Mouse (Mus musculus): ENCODE results near the gene Gm10772.
"Not testable (repeated sequence)": the region's sequence is repeated elsewhere in the genome, so short reads cannot be mapped to it uniquely, and the experiment has no call there.

Gene Gm10772

GRCm38 (mm10) chr13:66227473-66227872 is at the start of gene Gm10772:
Gm10772 (minus strand) TSS chr13:66227573.
- not testable (repeated sequence) for DNase-seq

GRCm38 (mm10) chr13:66263914-66264313 is 36.5 kb upstream of the Gm10772 start:
- DNase-seq: not testable (repeated sequence)

- DNase-seq: not testable (repeated sequence)
Observed at GRCm38 (mm10) chr13:66263141-66263540, 35.8 kb upstream of the Gm10772 start.

- DNase-seq: no peak
Observed at GRCm38 (mm10) chr13:66214349-66214748, 13.0 kb downstream of the Gm10772 start.

- DNase-seq: not testable (repeated sequence)
Observed at GRCm38 (mm10) chr13:66213811-66214210, 13.6 kb downstream of the Gm10772 start.

GRCm38 (mm10) chr13:66179172-66179571 is 48.2 kb downstream of the Gm10772 start:
- DNase-seq: not testable (repeated sequence)

Measured in kidney, adult 18-20 months (tissue).